Mouse (Mus musculus): ENCODE data around the gene Abcc12.

The Abcc12 gene

GRCm38 (mm10) chr8:86512886-86513285 lies 67.6 kb downstream of the Abcc12 start:
- DNase-seq (ENCODE audit: low read depth, low spot score): no peak

- DNase-seq (ENCODE audit: low read depth, low spot score): peak; percentile 81
Measured at GRCm38 (mm10) chr8:86512131-86512792, 68.2 kb downstream of the Abcc12 start.

GRCm38 (mm10) chr8:86501341-86501740 lies 79.1 kb downstream of the Abcc12 start:
- peak; percentile 76 for DNase-seq (ENCODE audit: low read depth, low spot score)

- no peak for DNase-seq (ENCODE audit: low read depth, low spot score)
Measured at GRCm38 (mm10) chr8:86495056-86495455, 85.4 kb downstream of the Abcc12 start.

GRCm38 (mm10) chr8:86493841-86494240 lies 86.6 kb downstream of the Abcc12 start:
- no peak for DNase-seq (ENCODE audit: low read depth, low spot score)

GRCm38 (mm10) chr8:86485411-86485810 lies 95.1 kb downstream of the Abcc12 start:
- no peak for DNase-seq (ENCODE audit: low read depth, low spot score)

- DNase-seq (ENCODE audit: low read depth, low spot score): no peak
Measured at GRCm38 (mm10) chr8:86484244-86484643, 96.2 kb downstream of the Abcc12 start.

GRCm38 (mm10) chr8:86482116-86482515 lies 98.4 kb downstream of the Abcc12 start:
- no peak for DNase-seq (ENCODE audit: low read depth, low spot score)

GRCm38 (mm10) chr8:86475711-86476438 lies 104.6 kb downstream of the Abcc12 start:
- peak; percentile 89 for DNase-seq (ENCODE audit: low read depth, low spot score)

GRCm38 (mm10) chr8:86474461-86474860 lies 106.0 kb downstream of the Abcc12 start:
- no peak for DNase-seq (ENCODE audit: low read depth, low spot score)

GRCm38 (mm10) chr8:86473121-86473520 lies 107.4 kb downstream of the Abcc12 start:
- peak; percentile 63 for DNase-seq (ENCODE audit: low read depth, low spot score)

GRCm38 (mm10) chr8:86470717-86471116 lies 109.8 kb downstream of the Abcc12 start:
- peak; percentile 94 for DNase-seq (ENCODE audit: low read depth, low spot score)

GRCm38 (mm10) chr8:86463215-86463614 lies 117.3 kb downstream of the Abcc12 start:
- no peak for DNase-seq (ENCODE audit: low read depth, low spot score)

GRCm38 (mm10) chr8:86460372-86460771 lies 120.1 kb downstream of the Abcc12 start:
- DNase-seq (ENCODE audit: low read depth, low spot score): peak; percentile 51

GRCm38 (mm10) chr8:86453697-86454480 lies 126.6 kb downstream of the Abcc12 start:
- peak; percentile 50 for DNase-seq (ENCODE audit: low read depth, low spot score)

- DNase-seq (ENCODE audit: low read depth, low spot score): no peak
Measured at GRCm38 (mm10) chr8:86449870-86450515, 130.5 kb downstream of the Abcc12 start.

- DNase-seq (ENCODE audit: low read depth, low spot score): peak; percentile 81
Measured at GRCm38 (mm10) chr8:86445516-86445915, 135.0 kb downstream of the Abcc12 start.

GRCm38 (mm10) chr8:86443744-86444143 lies 136.7 kb downstream of the Abcc12 start:
- DNase-seq (ENCODE audit: low read depth, low spot score): peak; percentile 78

- no peak for DNase-seq (ENCODE audit: low read depth, low spot score)
Measured at GRCm38 (mm10) chr8:86438983-86439299, 141.5 kb downstream of the Abcc12 start.

GRCm38 (mm10) chr8:86438133-86438982 lies 142.1 kb downstream of the Abcc12 start:
- DNase-seq (ENCODE audit: low read depth, low spot score): peak; percentile 93

GRCm38 (mm10) chr8:86437418-86437817 lies 143.1 kb downstream of the Abcc12 start:
- DNase-seq (ENCODE audit: low read depth, low spot score): peak; percentile 87

Data from brain, adult 2 months (tissue).